Mouse (Mus musculus) brain, embryonic 14.5 days (tissue): ENCODE results near the gene Tjp1. TPM values are rescaled to one million over a fixed set of nuclear protein-coding genes. Genes with fewer than 3 reads are reported as not detected.

Experiments
- DNase-seq: peaks from one replicate; pipeline ENCODE4 v3.0.0-alpha.2; 2011; ENCODE audit warnings: low read depth
- CTCF ChIP-seq: fragments of 200-500 bp; IDR thresholded peaks from 2 replicates; pipeline ENCODE4 v1.5.1; 2012; ENCODE audit warnings: inconsistent platforms, mild to moderate bottlenecking, moderate library complexity, borderline replicate concordance; ENCODE audit not compliant: insufficient read depth, insufficient read length; ENCODE audit errors: extremely low read depth
- POLR2A ChIP-seq: fragments of 200-500 bp; IDR thresholded peaks from 2 replicates; pipeline ENCODE4 v1.6.1; 2012; ENCODE audit warnings: mild to moderate bottlenecking, inconsistent platforms, borderline replicate concordance; ENCODE audit not compliant: poor library complexity, insufficient read depth, insufficient read length, severe bottlenecking; ENCODE audit errors: extremely low read depth
- polyA plus RNA-seq: library from polyadenylated mRNA; depleted of rRNA; stranded (reverse); fragments of >200 nt; gene quantifications from 2 replicates; pipeline ENCODE4 v1.2.3, GENCODE M21; 2012

The Tjp1 gene
- polyA plus RNA-seq, 1 experiment: 44.8 TPM

DNA sequence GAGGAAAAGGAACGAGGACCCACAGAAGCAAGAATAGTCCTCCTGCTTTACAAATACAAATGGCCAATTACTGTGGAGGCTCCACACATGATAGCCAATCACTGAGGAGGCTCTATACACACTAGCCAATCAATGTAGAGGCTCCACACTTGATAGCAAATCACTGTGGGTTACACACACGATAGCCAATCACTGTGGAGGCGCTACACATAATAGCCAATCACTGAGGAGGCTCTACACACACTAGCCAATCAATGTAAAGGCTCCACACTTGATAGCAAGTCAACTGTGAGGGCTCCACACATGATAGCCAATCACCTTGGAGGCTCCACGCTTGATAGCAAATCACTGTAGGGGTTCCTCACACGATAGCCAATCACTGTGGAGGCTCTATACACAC lies 125.1 kb downstream of the Tjp1 start:
- DNase-seq: no peak
- no peak for TF ChIP-seq CTCF
- TF ChIP-seq POLR2A: no peak

GRCm38 (mm10) chr7:65401622-65402021 lies 126.0 kb downstream of the Tjp1 start:
- no peak for TF ChIP-seq CTCF
- no peak for TF ChIP-seq POLR2A
- DNase-seq: no peak

DNA sequence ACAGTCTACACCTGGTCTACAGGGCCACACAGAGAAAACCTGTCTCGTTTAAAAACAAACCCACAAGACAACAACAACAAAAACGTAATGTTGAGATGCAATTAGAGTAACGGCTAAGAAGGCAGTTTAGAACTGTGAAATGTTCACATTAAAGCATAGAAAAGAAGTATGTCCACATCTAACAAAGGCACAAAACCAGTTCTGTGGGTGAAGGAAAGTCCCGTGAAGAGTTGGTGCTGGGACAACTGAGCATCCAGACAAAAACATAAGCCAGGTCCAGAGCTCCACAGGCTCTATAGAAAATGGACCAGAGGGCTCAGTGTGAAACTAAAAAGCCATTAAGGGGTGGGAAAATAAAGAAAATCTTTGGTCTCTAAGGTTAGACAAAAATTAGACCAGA lies 131.7 kb downstream of the Tjp1 start:
- no peak for DNase-seq
- TF ChIP-seq CTCF (no peak), POLR2A (no peak)

GRCm38 (mm10) chr7:65395166-65395565 lies 132.4 kb downstream of the Tjp1 start:
- no peak for DNase-seq
- TF ChIP-seq CTCF (no peak), POLR2A (no peak)

DNA sequence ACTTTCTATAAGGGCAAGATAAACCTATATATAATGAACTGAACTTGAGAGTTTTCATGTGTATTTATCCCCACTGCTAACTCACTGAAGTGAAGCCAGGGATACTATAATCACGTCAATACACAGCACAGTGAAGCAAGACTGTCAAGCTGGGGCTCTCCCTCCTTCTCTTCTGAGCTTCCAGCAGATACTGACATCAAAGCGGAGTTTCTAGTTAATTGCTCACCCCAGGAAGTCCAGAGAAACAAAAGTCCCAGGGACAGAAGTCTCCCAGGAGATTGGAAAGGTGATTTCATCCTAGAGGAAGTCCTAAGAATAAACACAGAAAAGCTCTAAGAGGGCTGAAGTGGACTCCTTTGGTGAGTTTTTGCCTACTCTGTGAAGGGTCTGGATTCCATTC lies 132.9 kb downstream of the Tjp1 start:
- TF ChIP-seq CTCF: no peak
- TF ChIP-seq POLR2A: no peak
- DNase-seq: no peak

- TF ChIP-seq POLR2A: no peak
- no peak for TF ChIP-seq CTCF
Measured at GRCm38 (mm10) chr7:65393704-65394452, 133.7 kb downstream of the Tjp1 start.

GRCm38 (mm10) chr7:65392986-65393385 lies 134.6 kb downstream of the Tjp1 start:
- DNase-seq: no peak
- TF ChIP-seq POLR2A (no peak), CTCF (no peak)

More at GRCm38 (mm10) chr7:65393704-65394452, 133.7 kb downstream of the Tjp1 start:
- no peak for DNase-seq

DNA sequence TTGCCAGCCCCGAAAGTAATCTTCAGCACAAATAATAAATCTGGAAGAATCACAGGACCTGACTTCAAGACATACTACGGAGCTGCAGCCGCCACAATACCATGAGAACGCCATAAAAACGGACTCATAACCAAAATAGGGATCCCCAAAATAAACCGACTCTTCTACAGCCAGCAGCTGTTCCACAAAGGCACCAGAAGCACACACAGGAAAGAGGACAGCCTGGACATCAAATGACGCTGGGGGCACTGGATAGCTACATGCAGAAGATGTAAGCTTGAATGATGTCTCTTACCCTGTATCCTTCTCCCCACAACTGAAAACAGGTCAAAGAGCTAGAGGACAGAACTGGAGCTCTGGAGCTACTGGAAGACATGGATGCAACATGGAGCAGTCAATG lies 138.0 kb downstream of the Tjp1 start:
- no peak for DNase-seq
- TF ChIP-seq POLR2A: no peak
- TF ChIP-seq CTCF: no peak

GRCm38 (mm10) chr7:65388243-65389013 lies 139.2 kb downstream of the Tjp1 start:
- TF ChIP-seq POLR2A: no peak
- TF ChIP-seq CTCF: no peak
- DNase-seq: peak; percentile 50

DNA sequence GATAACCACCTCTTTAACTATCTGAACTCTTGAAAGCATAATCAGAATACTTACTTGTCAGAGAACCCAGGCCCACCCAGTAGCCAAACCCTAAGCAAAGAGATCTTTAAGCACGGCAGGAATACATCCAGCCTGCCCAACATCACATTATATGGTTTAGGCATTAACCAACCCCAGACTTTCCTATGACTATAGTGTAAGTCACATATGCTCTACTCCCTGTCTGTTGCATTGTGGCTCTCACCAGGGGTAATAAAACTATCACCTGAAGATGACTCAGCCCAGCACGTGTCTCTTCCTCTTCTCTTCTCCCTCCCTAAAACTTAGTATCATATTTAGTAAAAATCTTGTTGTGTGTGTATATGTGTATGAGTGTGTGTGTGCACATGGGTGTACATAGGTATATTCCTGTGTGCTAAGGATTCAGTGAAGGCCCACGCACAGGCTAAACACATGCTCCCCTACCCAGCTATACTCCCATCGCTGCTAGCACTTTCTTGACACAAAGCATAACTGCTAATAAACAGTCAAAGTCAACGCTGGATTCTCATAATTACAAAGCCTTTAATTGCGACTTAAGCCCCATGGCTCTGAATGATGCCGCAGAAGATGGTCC lies 139.9 kb downstream of the Tjp1 start:
- no peak for DNase-seq
- no peak for TF ChIP-seq POLR2A
- no peak for TF ChIP-seq CTCF

DNA sequence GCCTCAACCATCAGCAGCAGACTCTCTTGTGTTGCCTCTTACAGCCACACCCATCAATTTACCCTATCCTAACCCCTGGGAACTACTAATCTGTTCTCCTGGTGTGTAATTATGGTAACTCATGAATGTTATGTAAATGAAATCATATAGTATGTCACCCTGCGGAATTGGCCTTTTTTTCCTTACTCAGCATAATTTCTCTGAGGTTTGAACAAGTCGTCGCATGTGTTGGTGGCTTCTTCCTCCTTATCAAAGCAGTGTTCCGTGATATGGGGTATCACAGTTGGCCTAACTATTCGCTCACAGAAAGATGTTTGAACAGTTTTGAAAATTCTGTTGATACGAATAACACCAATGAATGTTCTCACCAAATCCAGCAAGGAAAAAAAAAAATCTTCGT lies 142.8 kb downstream of the Tjp1 start:
- no peak for DNase-seq
- TF ChIP-seq CTCF (no peak), POLR2A (no peak)
